Mouse (Mus musculus): ENCODE results near the gene Wdr59. TPM values are rescaled to one million over a fixed set of nuclear protein-coding genes. Genes with fewer than 3 reads are reported as not detected.
"Not testable (repeated sequence)": the region's sequence is repeated elsewhere in the genome, so short reads cannot be mapped to it uniquely, and the experiment has no call there.

The Wdr59 gene
- polyA plus RNA-seq, 1 experiment from 2014 or later, result 6.2 TPM

GRCm38 (mm10) chr8:111513446-111513845 is 8.4 kb downstream of the Wdr59 start:
- Histone ChIP-seq H3K4me3 (no peak overlapping the region), H3K4me2 (no peak overlapping the region), H3K27me3 (no peaks in the 10 kb centered on the region), H3K27ac (no peak overlapping the region), H3K9ac (no peak overlapping the region), H3K4me1 (0 out of 2 replicates have a peak, but pooled peaks cover 3% of the 10 kb centered on the region), H3K36me3 (0 out of 2 replicates have a peak, but pooled peaks cover 4% of the 10 kb centered on the region), H3K9me3 (no peaks in the 10 kb centered on the region)
- 82% methylated on average over 8 of the region's 8 CpGs for WGBS
- no peak for ATAC-seq (ENCODE audit: insufficient number of reproducible peaks, low FRiP score, low TSS enrichment, low read depth)

GRCm38 (mm10) chr8:111512941-111513340 is 9.0 kb downstream of the Wdr59 start:
- H3K9me3 ChIP-seq, result no peaks in the 10 kb centered on the region
- 0 out of 2 replicates have a peak, but pooled peaks cover 4% of the 10 kb centered on the region for H3K36me3 ChIP-seq

GRCm38 (mm10) chr8:111510401-111510800 is 11.5 kb downstream of the Wdr59 start:
- Histone ChIP-seq H3K27me3 (no peaks in the 10 kb centered on the region), H3K27ac (no peak overlapping the region), H3K4me1 (0 out of 2 replicates have a peak, but pooled peaks cover 3% of the 10 kb centered on the region), H3K36me3 (0 out of 2 replicates have a peak, but pooled peaks cover under 1% of the 10 kb centered on the region), H3K9ac (no peak overlapping the region), H3K4me3 (no peak overlapping the region), H3K4me2 (no peak overlapping the region), H3K9me3 (no peaks in the 10 kb centered on the region)
- ATAC-seq (ENCODE audit: insufficient number of reproducible peaks, low FRiP score, low TSS enrichment, low read depth), result no peak
- WGBS, result 58% methylated on average over 4 of the region's 4 CpGs

More at GRCm38 (mm10) chr8:111512941-111513340, 9.0 kb downstream of the Wdr59 start:
- no peak overlapping the region for H3K9ac ChIP-seq
- 0 out of 2 replicates have a peak, but pooled peaks cover 3% of the 10 kb centered on the region for H3K4me1 ChIP-seq
- H3K27ac ChIP-seq, result no peak overlapping the region
- ATAC-seq (ENCODE audit: insufficient number of reproducible peaks, low FRiP score, low TSS enrichment, low read depth), result no peak
- no peak overlapping the region for H3K4me3 ChIP-seq
- H3K27me3 ChIP-seq, result no peaks in the 10 kb centered on the region
- no peak overlapping the region for H3K4me2 ChIP-seq
- 79% methylated on average over 7 of the region's 7 CpGs for WGBS

- no peaks in the 10 kb centered on the region for H3K9me3 ChIP-seq
- H3K36me3 ChIP-seq, result no peaks in the 10 kb centered on the region
- H3K4me1 ChIP-seq, result 0 out of 2 replicates have a peak, but pooled peaks cover 3% of the 10 kb centered on the region
- ATAC-seq (ENCODE audit: insufficient number of reproducible peaks, low FRiP score, low TSS enrichment, low read depth), result no peak
- H3K4me2 ChIP-seq, result no peak overlapping the region
- H3K27ac ChIP-seq, result no peak overlapping the region
- H3K27me3 ChIP-seq, result no peaks in the 10 kb centered on the region
- H3K9ac ChIP-seq, result no peak overlapping the region
- 85% methylated on average over 11 of the region's 11 CpGs for WGBS
- no peak overlapping the region for H3K4me3 ChIP-seq
Observed at GRCm38 (mm10) chr8:111509278-111509677, 12.6 kb downstream of the Wdr59 start.

GRCm38 (mm10) chr8:111508566-111508965 is 13.3 kb downstream of the Wdr59 start:
- peaks cover 2% of the 10 kb centered on the region; the same call in 1 of the 2 replicates for H3K36me3 ChIP-seq
- no peaks in the 10 kb centered on the region for H3K27me3 ChIP-seq
- no peaks in the 10 kb centered on the region for H3K9me3 ChIP-seq
- 0 out of 2 replicates have a peak, but pooled peaks cover 3% of the 10 kb centered on the region for H3K4me1 ChIP-seq
- 38% methylated on average over 2 of the region's 2 CpGs for WGBS
- no peak overlapping the region for H3K27ac ChIP-seq
- ATAC-seq (ENCODE audit: insufficient number of reproducible peaks, low FRiP score, low TSS enrichment, low read depth), result no peak
- H3K9ac ChIP-seq, result no peak overlapping the region
- H3K4me2 ChIP-seq, result no peak overlapping the region
- no peak overlapping the region for H3K4me3 ChIP-seq

- 68% methylated on average over 11 of the region's 11 CpGs for WGBS
- no peaks in the 10 kb centered on the region for H3K4me1 ChIP-seq
- H3K4me2 ChIP-seq, result no peak overlapping the region
- no peak overlapping the region for H3K9ac ChIP-seq
- no peak overlapping the region for H3K27ac ChIP-seq
- no peaks in the 10 kb centered on the region for H3K27me3 ChIP-seq
- no peak overlapping the region for H3K4me3 ChIP-seq
- no peak for ATAC-seq (ENCODE audit: insufficient number of reproducible peaks, low FRiP score, low TSS enrichment, low read depth)
- peaks cover 52% of the 10 kb centered on the region for H3K36me3 ChIP-seq
- no peaks in the 10 kb centered on the region for H3K9me3 ChIP-seq
Observed at GRCm38 (mm10) chr8:111501724-111502464, 20.0 kb downstream of the Wdr59 start.

- H3K4me1 ChIP-seq; H3K9ac ChIP-seq; H3K27ac ChIP-seq; ATAC-seq (ENCODE audit: insufficient number of reproducible peaks, low FRiP score, low TSS enrichment, low read depth); H3K27me3 ChIP-seq; H3K4me2 ChIP-seq; H3K9me3 ChIP-seq; H3K4me3 ChIP-seq: not testable (repeated sequence)
- 87% methylated on average over 6 of the region's 6 CpGs for WGBS
- H3K36me3 ChIP-seq, result peaks cover 72% of the 10 kb centered on the region
Observed at GRCm38 (mm10) chr8:111498249-111498648, 23.6 kb downstream of the Wdr59 start.

- no peak overlapping the region for H3K27ac ChIP-seq
- H3K4me3 ChIP-seq, result no peak overlapping the region
- no peaks in the 10 kb centered on the region for H3K4me1 ChIP-seq
- WGBS, result 87% methylated on average over 7 of the region's 7 CpGs
- no peak overlapping the region for H3K9ac ChIP-seq
- no peaks in the 10 kb centered on the region for H3K9me3 ChIP-seq
- H3K27me3 ChIP-seq, result no peaks in the 10 kb centered on the region
- peaks cover 61% of the 10 kb centered on the region for H3K36me3 ChIP-seq
- H3K4me2 ChIP-seq, result no peak overlapping the region
- no peak for ATAC-seq (ENCODE audit: insufficient number of reproducible peaks, low FRiP score, low TSS enrichment, low read depth)
Observed at GRCm38 (mm10) chr8:111496326-111496725, 25.6 kb downstream of the Wdr59 start.

GRCm38 (mm10) chr8:111493176-111493575 is 28.7 kb downstream of the Wdr59 start:
- Histone ChIP-seq H3K4me3 (no peak overlapping the region), H3K36me3 (peaks cover 40% of the 10 kb centered on the region), H3K9ac (no peak overlapping the region), H3K27ac (no peak overlapping the region), H3K9me3 (no peaks in the 10 kb centered on the region), H3K4me2 (no peak overlapping the region), H3K27me3 (no peaks in the 10 kb centered on the region), H3K4me1 (no peaks in the 10 kb centered on the region)
- WGBS, result 86% methylated on average over 3 of the region's 3 CpGs
- no peak for ATAC-seq (ENCODE audit: insufficient number of reproducible peaks, low FRiP score, low TSS enrichment, low read depth)

- Histone ChIP-seq H3K27me3 (no peaks in the 10 kb centered on the region), H3K4me2 (no peak overlapping the region), H3K4me3 (no peak overlapping the region), H3K9me3 (no peaks in the 10 kb centered on the region), H3K27ac (peak overlapping the region; percentile 74), H3K4me1 (no peaks in the 10 kb centered on the region), H3K36me3 (peaks cover 35% of the 10 kb centered on the region), H3K9ac (no peak overlapping the region)
- ATAC-seq (ENCODE audit: insufficient number of reproducible peaks, low FRiP score, low TSS enrichment, low read depth), result no peak
- 67% methylated on average over 9 of the region's 9 CpGs for WGBS
Observed at GRCm38 (mm10) chr8:111492508-111492907, 29.4 kb downstream of the Wdr59 start.

GRCm38 (mm10) chr8:111491191-111491590 is 30.7 kb downstream of the Wdr59 start:
- H3K4me2 ChIP-seq, result no peak overlapping the region
- H3K4me3 ChIP-seq, result no peak overlapping the region
- H3K9ac ChIP-seq, result no peak overlapping the region
- H3K36me3 ChIP-seq, result peaks cover 31% of the 10 kb centered on the region
- no peaks in the 10 kb centered on the region for H3K27me3 ChIP-seq
- no peaks in the 10 kb centered on the region for H3K4me1 ChIP-seq
- H3K9me3 ChIP-seq, result no peaks in the 10 kb centered on the region
- no peak overlapping the region for H3K27ac ChIP-seq
- ATAC-seq (ENCODE audit: insufficient number of reproducible peaks, low FRiP score, low TSS enrichment, low read depth), result no peak
- WGBS, result 76% methylated on average over 7 of the region's 7 CpGs

- 81% methylated on average over 10 of the region's 10 CpGs for WGBS
- no peak overlapping the region for H3K9ac ChIP-seq
- H3K4me2 ChIP-seq, result no peak overlapping the region
- H3K4me1 ChIP-seq, result no peaks in the 10 kb centered on the region
- H3K27me3 ChIP-seq, result no peaks in the 10 kb centered on the region
- no peak overlapping the region for H3K27ac ChIP-seq
- ATAC-seq (ENCODE audit: insufficient number of reproducible peaks, low FRiP score, low TSS enrichment, low read depth), result no peak
- H3K4me3 ChIP-seq, result no peak overlapping the region
- peaks cover 28% of the 10 kb centered on the region for H3K36me3 ChIP-seq
- H3K9me3 ChIP-seq, result no peaks in the 10 kb centered on the region
Observed at GRCm38 (mm10) chr8:111490034-111490591, 31.8 kb downstream of the Wdr59 start.

Data from limb, embryonic 15.5 days (tissue).